Mouse (Mus musculus) cerebellum, adult (tissue): ENCODE measurements around the gene Calm3.

Experiments used
- ATAC-seq: cut with Nextera tagmentation; 2 replicates; pipeline ENCODE4 v1.9.2; 2017; ENCODE audit warnings: mild to moderate bottlenecking, moderate library complexity, mixed read lengths; ENCODE audit not compliant: insufficient number of reproducible peaks, low FRiP score, low TSS enrichment

The Calm3 gene

GRCm38 (mm10) chr7:16869497-16869896, 54.4 kb downstream of the Calm3 start:
- peak; percentile 99 for ATAC-seq

- ATAC-seq, result no peak
These were observed 56.4 kb downstream of the Calm3 start for GRCm38 (mm10) chr7:16867488-16867887.
